Mouse (Mus musculus) liver, adult 2 months (tissue): ENCODE results near the gene Zfp704.

Experiments
- CTCF ChIP-seq: fragments of 200-500 bp; IDR thresholded peaks from 2 replicates; pipeline ENCODE4 v1.5.1; 2011; ENCODE audit warnings: low read depth, low read length, control low read depth
- POLR2A ChIP-seq: fragments of 200-500 bp; IDR thresholded peaks from 2 replicates; pipeline ENCODE4 v1.6.1; 2011; ENCODE audit warnings: low read length, control low read depth; ENCODE audit not compliant: insufficient read depth; ENCODE audit errors: extremely low read depth

GRCm38 (mm10) chr3:9480936-9481335, 128.9 kb downstream of the Zfp704 start:
- TF ChIP-seq CTCF (no peak), POLR2A (no peak)
